Comparison of ENCODE assay signal across 8 mouse cellular contexts in the genomic region with DNA sequence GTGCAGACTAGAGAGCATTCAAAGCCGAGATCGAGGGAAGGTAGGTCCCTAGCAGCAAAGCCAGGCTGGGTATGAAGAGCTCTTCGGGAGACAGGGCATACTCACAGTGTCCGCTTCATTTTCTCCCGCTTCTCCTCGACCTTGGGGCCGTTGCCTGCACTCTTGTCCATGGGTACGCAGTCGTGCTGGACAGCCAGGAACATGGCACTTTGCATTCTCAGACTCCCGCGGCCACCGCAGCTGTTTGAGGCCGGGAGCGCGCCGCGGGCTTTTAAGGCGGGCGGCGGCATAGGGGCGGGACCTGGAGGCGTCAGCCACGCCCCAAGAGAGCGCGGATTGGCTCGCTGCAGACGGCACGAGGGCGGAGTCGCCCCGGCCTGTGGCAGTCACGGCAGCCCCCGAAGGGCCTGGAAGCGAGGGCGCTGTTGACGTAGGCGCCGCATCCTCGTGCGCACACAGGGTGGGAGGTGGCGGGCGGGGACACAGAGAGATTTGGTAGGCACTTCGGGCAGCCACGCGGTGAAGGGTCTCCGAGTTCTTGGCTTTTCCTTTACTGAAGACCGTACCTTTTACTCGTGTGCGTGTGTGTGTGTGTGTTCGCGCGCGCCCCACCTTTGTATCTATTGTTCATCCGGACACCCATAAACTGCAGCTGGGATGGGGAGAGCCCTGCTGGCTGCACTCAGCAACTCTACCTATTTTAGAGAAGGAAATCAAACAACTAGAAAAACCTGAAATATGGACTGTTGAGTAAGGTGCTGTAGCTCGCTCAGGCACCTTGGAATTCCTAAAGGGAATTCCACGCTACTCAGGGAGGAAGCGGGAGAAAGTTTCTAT. TPM values are rescaled to one million over a fixed set of nuclear protein-coding genes. Genes with fewer than 3 reads are reported as not detected.
DNase-seq lines count a peak whose midpoint lies in the region; ATAC-seq lines count a peak whose summit lies in the region.

A gene (minus strand): TSS at position 258 of the 837 bp plus-strand sequence.

- peak within 1 kb of the TSS; percentile 60 for H3K9ac ChIP-seq in intestine, embryonic 15.5 days

- intact Hi-C loops in left cerebral cortex, postnatal 25 days (cut with DNase I), result loop anchor here (1.0 to 2.0 kb wide), 2 partner anchors 87 to 190 kb away; no protein-coding TSS in a partner anchor

- peak within 1 kb of the TSS; percentile 70 for H3K4me2 ChIP-seq in intestine, embryonic 15.5 days (replicated peaks)

- 0 out of 2 replicates have a peak, but pooled peaks cover 3% of the 10 kb centered on the region for H3K4me1 ChIP-seq in intestine, embryonic 15.5 days (replicated peaks)
- peaks cover 46% of the 10 kb centered on the region for H3K4me1 ChIP-seq in midbrain, embryonic 10.5 days

- H3K9me3 ChIP-seq in intestine, embryonic 15.5 days, result no peaks in the 10 kb centered on the region
- H3K9me3 ChIP-seq in midbrain, embryonic 10.5 days (replicated peaks), result no peaks in the 10 kb centered on the region

- peak within 1 kb of the TSS; percentile 53 for H3K4me3 ChIP-seq in intestine, embryonic 15.5 days (replicated peaks)
- H3K4me3 ChIP-seq in midbrain, embryonic 10.5 days, result peak within 1 kb of the TSS; percentile 64

- no peaks in the 10 kb centered on the region for H3K27me3 ChIP-seq in intestine, embryonic 15.5 days (replicated peaks)
- H3K27me3 ChIP-seq in midbrain, embryonic 10.5 days (ENCODE audit: low read depth, poor library complexity, severe bottlenecking), result no peaks in the 10 kb centered on the region

- peak; percentile 98 to 100 for DNase-seq in adrenal gland, adult (ENCODE audit: inconsistent age in 2 of 2, low spot score in 1 of 2)
- peak; percentile 95 for DNase-seq in embryo, embryonic 10.5 days (ENCODE audit: low spot score)
- peak; percentile 94 for DNase-seq in gastrocnemius, postnatal 25 days
- DNase-seq in left cerebral cortex, postnatal 25 days (ENCODE audit: low spot score in 2 of 2), result peak; percentile 97 to 98
- peak; percentile 97 for DNase-seq in midbrain, embryonic 10.5 days (ENCODE audit: low spot score)
- peak; percentile 97 for DNase-seq in right cerebral cortex, postnatal 4 days
- no peak for DNase-seq in MN1 (ENCODE audit: low spot score)

- under 1% methylated on average over 57 of the region's 57 CpGs for WGBS in intestine, embryonic 15.5 days
- under 1% methylated on average over 57 of the region's 57 CpGs for WGBS in midbrain, embryonic 10.5 days

- peak; percentile 100 for ATAC-seq in intestine, embryonic 15.5 days

- no peaks in the 10 kb centered on the region for H3K36me3 ChIP-seq in intestine, embryonic 15.5 days
- peaks cover 23% of the 10 kb centered on the region for H3K36me3 ChIP-seq in midbrain, embryonic 10.5 days

- peak within 1 kb of the TSS; percentile 44 for H3K27ac ChIP-seq in intestine, embryonic 15.5 days
- H3K27ac ChIP-seq in midbrain, embryonic 10.5 days (replicated peaks), result peak within 1 kb of the TSS; percentile 88

RNA-seq across cellular contexts. Expression of the gene that starts here (rescaled TPM):
- 1 to 10 TPM; 7.2 to 7.4 TPM for total RNA-seq in gastrocnemius, postnatal 25 days (2021)
- 39.4 and 47.4 TPM in 2 replicates for polyA plus RNA-seq in intestine, embryonic 15.5 days (2015; fragmentation: Nextera tagmentation; extraction: Ambion mirVana)
- 10 to 100 TPM; 76.6 to 77.1 TPM for total RNA-seq in left cerebral cortex, postnatal 25 days (2021)
- polyA plus RNA-seq in midbrain, embryonic 10.5 days (2016; fragmentation: Nextera tagmentation; extraction: Ambion mirVana), result 48.0 and 54.3 TPM in 2 replicates

Comparison
In these comparisons a context has a peak if more than half of its experiments do, and no peak if none do; other contexts are left out.
1. RNA of the gene that starts here (total RNA-seq): 76.6 to 77.1 TPM in left cerebral cortex, postnatal 25 days; 7.2 to 7.4 TPM in gastrocnemius, postnatal 25 days; every median in the first group is over 4 times any median in the second.